Mouse (Mus musculus): Measurements from ENCODE around the gene Nusap1. TPM values are rescaled to one million over a fixed set of nuclear protein-coding genes. Genes with fewer than 3 reads are reported as not detected.
"Not testable (repeated sequence)": the region's sequence is repeated elsewhere in the genome, so short reads cannot be mapped to it uniquely, and the experiment has no call there.

Nusap1 gene
- polyA plus RNA-seq, 1 experiment from 2014 or later, result 90.9 TPM

- ATAC-seq (ENCODE audit: low FRiP score, low read depth), result no peak
- no peak overlapping the region for H3K9ac ChIP-seq (replicated peaks)
- peaks cover 5% of the 10 kb centered on the region; the same call in 1 of the 2 replicates for H3K4me1 ChIP-seq
- WGBS, result 87% methylated on average over 4 of the region's 4 CpGs
- H3K4me3 ChIP-seq, result no peak overlapping the region
- no peak overlapping the region for H3K27ac ChIP-seq (replicated peaks)
- no peak overlapping the region for H3K4me2 ChIP-seq (replicated peaks)
- no peaks in the 10 kb centered on the region for H3K9me3 ChIP-seq
- no peaks in the 10 kb centered on the region for H3K27me3 ChIP-seq
- peaks cover 74% of the 10 kb centered on the region for H3K36me3 ChIP-seq
Observed at GRCm38 (mm10) chr2:119601027-119601426, 17.1 kb upstream of the Nusap1 start.

DNA sequence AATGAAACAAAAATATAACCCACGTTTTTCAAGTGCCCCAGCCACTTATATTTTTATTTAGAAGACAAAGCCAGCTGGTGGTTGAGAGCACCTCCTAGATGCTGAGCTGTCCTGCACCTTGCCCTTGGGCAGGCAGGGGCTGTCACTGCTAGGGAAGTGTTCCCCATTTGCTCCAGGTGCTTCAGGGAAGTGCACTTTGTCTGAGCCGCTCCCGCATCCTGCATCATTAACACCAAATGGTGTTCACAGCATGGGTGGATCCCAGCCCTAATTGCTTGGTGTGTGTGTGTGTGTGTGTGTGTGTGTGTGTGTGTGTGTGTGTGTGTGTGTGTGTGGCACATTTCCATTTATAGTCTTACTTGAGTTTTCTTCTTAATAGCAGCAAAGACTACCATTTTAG, 16.5 kb upstream of the Nusap1 start:
- H3K4me2 ChIP-seq (replicated peaks); H3K27ac ChIP-seq (replicated peaks); H3K4me1 ChIP-seq; H3K27me3 ChIP-seq; H3K9ac ChIP-seq (replicated peaks); ATAC-seq (ENCODE audit: low FRiP score, low read depth); H3K4me3 ChIP-seq; H3K9me3 ChIP-seq: not testable (repeated sequence)
- WGBS, result 74% methylated on average over 3 of the region's 3 CpGs
- H3K36me3 ChIP-seq, result peaks cover 73% of the 10 kb centered on the region

- H3K27me3 ChIP-seq, result no peaks in the 10 kb centered on the region
- WGBS, result 73% methylated on average over 1 of the region's 1 CpGs
- H3K9me3 ChIP-seq, result no peaks in the 10 kb centered on the region
- no peak for ATAC-seq (ENCODE audit: low FRiP score, low read depth)
- H3K27ac ChIP-seq (replicated peaks), result no peak overlapping the region
- H3K4me1 ChIP-seq, result peaks cover 2% of the 10 kb centered on the region; the same call in 1 of the 2 replicates
- no peak overlapping the region for H3K9ac ChIP-seq (replicated peaks)
- peaks cover 70% of the 10 kb centered on the region for H3K36me3 ChIP-seq
- no peak overlapping the region for H3K4me2 ChIP-seq (replicated peaks)
- H3K4me3 ChIP-seq, result no peak overlapping the region
Observed at GRCm38 (mm10) chr2:119602488-119602887, 15.6 kb upstream of the Nusap1 start.

- no peak overlapping the region for H3K4me3 ChIP-seq
- no peak overlapping the region for H3K9ac ChIP-seq (replicated peaks)
- H3K9me3 ChIP-seq, result no peaks in the 10 kb centered on the region
- H3K36me3 ChIP-seq, result peaks cover 69% of the 10 kb centered on the region
- no peak overlapping the region for H3K4me2 ChIP-seq (replicated peaks)
- no peak overlapping the region for H3K27ac ChIP-seq (replicated peaks)
- ATAC-seq (ENCODE audit: low FRiP score, low read depth), result no peak
- H3K27me3 ChIP-seq, result no peaks in the 10 kb centered on the region
- 83% methylated on average over 2 of the region's 2 CpGs for WGBS
- H3K4me1 ChIP-seq, result peaks cover 2% of the 10 kb centered on the region; the same call in 1 of the 2 replicates
Observed at GRCm38 (mm10) chr2:119603909-119604308, 14.2 kb upstream of the Nusap1 start.

DNA sequence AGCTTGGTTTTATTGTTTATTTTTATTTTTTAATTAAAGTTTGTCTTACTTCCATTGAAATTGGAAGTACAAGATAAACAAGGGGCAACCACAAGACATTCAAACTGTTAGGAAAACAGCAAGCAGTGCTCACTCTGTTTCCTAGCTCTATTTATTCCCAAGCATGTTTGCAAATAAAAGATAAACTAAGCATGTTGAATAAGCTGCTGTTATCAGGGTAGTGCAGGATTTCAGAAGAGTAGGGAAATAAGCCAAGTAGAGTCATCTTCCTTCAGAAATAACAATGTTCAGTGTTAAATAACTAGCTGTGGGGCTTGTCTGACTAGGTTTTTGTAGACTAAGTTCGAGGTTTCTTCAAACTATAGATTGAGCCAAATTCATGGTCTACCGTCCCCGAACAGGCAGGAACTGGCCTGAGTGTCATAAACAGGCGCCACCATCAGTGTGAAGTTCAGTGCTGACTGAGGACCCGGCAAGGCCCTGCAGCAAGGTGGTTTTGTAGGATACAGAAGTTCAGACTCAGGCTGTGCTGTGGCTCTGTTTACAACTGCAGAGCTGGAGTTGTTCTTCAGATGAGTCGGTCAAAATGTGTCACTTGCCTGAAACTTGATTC, 12.6 kb upstream of the Nusap1 start:
- Histone ChIP-seq H3K4me2 (replicated peaks) (no peak overlapping the region), H3K4me1 (0 out of 2 replicates have a peak, but pooled peaks cover 2% of the 10 kb centered on the region), H3K27me3 (no peaks in the 10 kb centered on the region), H3K9me3 (no peaks in the 10 kb centered on the region), H3K4me3 (no peak overlapping the region), H3K36me3 (peaks cover 67% of the 10 kb centered on the region), H3K9ac (replicated peaks) (no peak overlapping the region), H3K27ac (replicated peaks) (no peak overlapping the region)
- ATAC-seq (ENCODE audit: low FRiP score, low read depth), result no peak
- WGBS, result 95% methylated on average over 6 of the region's 6 CpGs

- Histone ChIP-seq H3K36me3 (peaks cover 60% of the 10 kb centered on the region), H3K4me2 (replicated peaks) (no peak overlapping the region), H3K4me3 (no peak overlapping the region), H3K27me3 (no peaks in the 10 kb centered on the region), H3K27ac (replicated peaks) (no peak overlapping the region), H3K9ac (replicated peaks) (no peak overlapping the region), H3K4me1 (no peaks in the 10 kb centered on the region), H3K9me3 (no peaks in the 10 kb centered on the region)
- 96% methylated on average over 4 of the region's 4 CpGs for WGBS
- ATAC-seq (ENCODE audit: low FRiP score, low read depth), result no peak
Observed at GRCm38 (mm10) chr2:119607023-119607422, 11.1 kb upstream of the Nusap1 start.

DNA sequence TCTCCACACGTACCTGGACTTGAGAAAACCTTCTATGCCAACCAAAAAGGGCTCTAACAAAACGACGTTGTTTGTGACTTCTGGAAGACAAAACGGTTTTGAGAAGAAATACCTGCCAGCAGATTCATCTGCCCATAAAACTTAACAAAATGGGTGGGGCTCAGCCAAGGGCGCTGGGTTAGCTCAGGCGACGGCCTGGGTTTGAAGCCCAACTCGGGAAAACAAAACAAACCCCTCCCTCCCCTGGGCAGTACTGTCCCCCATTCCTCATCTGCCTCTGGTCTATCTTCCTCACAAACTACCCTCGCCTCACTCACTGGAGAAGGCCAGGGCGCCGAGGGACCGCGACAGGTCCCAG, 278 bp upstream of the Nusap1 start:
- Histone ChIP-seq H3K9me3 (no peaks in the 10 kb centered on the region), H3K27ac (replicated peaks) (peak overlapping the region; percentile 52), H3K4me1 (peaks cover 32% of the 10 kb centered on the region), H3K27me3 (no peaks in the 10 kb centered on the region), H3K4me2 (replicated peaks) (peak overlapping the region; percentile 94), H3K36me3 (peaks cover 3% of the 10 kb centered on the region; the same call in 1 of the 2 replicates), H3K9ac (replicated peaks) (peak overlapping the region; percentile 76), H3K4me3 (peak overlapping the region; percentile 83)
- no peak for ATAC-seq (ENCODE audit: low FRiP score, low read depth)
- WGBS, result under 1% methylated on average over 13 of the region's 13 CpGs

GRCm38 (mm10) chr2:119619002-119619401, 904 bp downstream of the Nusap1 start:
- peak overlapping the region; percentile 94 for H3K4me2 ChIP-seq (replicated peaks)
- H3K4me3 ChIP-seq, result peak overlapping the region; percentile 83
- not testable (repeated sequence) for H3K36me3 ChIP-seq; H3K9me3 ChIP-seq; ATAC-seq (ENCODE audit: low FRiP score, low read depth); H3K27me3 ChIP-seq
- 0 out of 2 replicates have a peak overlapping the region, but pooled peaks have one; percentile 46 for H3K27ac ChIP-seq (replicated peaks)
- peaks cover 32% of the 10 kb centered on the region for H3K4me1 ChIP-seq
- WGBS, result 21% methylated on average over 6 of the region's 6 CpGs
- H3K9ac ChIP-seq (replicated peaks), result peak overlapping the region; percentile 60

GRCm38 (mm10) chr2:119621302-119621701, 3.2 kb downstream of the Nusap1 start:
- no peaks in the 10 kb centered on the region for H3K9me3 ChIP-seq
- no peaks in the 10 kb centered on the region for H3K27me3 ChIP-seq
- peak overlapping the region; percentile 38 for H3K4me2 ChIP-seq (replicated peaks)
- peak overlapping the region; percentile 13; the same call in 1 of the 2 replicates for H3K4me3 ChIP-seq
- 97% methylated on average over 2 of the region's 2 CpGs for WGBS
- no peak for ATAC-seq (ENCODE audit: low FRiP score, low read depth)
- H3K36me3 ChIP-seq, result peaks cover 26% of the 10 kb centered on the region
- H3K4me1 ChIP-seq, result peaks cover 32% of the 10 kb centered on the region
- no peak overlapping the region for H3K27ac ChIP-seq (replicated peaks)
- no peak overlapping the region for H3K9ac ChIP-seq (replicated peaks)

DNA sequence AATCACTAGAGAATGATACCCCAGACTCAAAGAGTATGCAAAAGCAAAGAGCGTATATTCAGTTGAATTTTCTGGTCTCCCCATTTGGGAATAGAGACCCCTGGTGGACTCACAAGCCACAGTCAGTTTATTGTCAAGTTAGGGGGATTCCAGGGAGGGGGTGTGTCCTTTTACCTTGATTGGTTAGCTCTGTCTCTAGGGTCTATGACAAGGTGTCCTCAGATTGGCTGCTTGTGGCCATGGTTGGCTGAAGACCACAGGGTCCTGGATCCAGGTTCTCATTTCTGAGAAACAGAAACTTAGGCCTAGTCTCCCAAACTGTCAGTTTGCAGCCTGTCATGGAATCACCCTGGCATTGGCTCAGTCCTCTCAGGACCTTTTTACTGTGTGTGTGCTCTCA, 18.7 kb downstream of the Nusap1 start:
- Histone ChIP-seq H3K36me3 (peaks cover 91% of the 10 kb centered on the region), H3K4me1 (no peaks in the 10 kb centered on the region), H3K4me2 (replicated peaks) (no peak overlapping the region), H3K9me3 (no peaks in the 10 kb centered on the region), H3K27me3 (no peaks in the 10 kb centered on the region), H3K9ac (replicated peaks) (no peak overlapping the region), H3K4me3 (no peak overlapping the region), H3K27ac (replicated peaks) (no peak overlapping the region)
- ATAC-seq (ENCODE audit: low FRiP score, low read depth), result no peak
- 75% methylated on average over 1 of the region's 1 CpGs for WGBS

DNA sequence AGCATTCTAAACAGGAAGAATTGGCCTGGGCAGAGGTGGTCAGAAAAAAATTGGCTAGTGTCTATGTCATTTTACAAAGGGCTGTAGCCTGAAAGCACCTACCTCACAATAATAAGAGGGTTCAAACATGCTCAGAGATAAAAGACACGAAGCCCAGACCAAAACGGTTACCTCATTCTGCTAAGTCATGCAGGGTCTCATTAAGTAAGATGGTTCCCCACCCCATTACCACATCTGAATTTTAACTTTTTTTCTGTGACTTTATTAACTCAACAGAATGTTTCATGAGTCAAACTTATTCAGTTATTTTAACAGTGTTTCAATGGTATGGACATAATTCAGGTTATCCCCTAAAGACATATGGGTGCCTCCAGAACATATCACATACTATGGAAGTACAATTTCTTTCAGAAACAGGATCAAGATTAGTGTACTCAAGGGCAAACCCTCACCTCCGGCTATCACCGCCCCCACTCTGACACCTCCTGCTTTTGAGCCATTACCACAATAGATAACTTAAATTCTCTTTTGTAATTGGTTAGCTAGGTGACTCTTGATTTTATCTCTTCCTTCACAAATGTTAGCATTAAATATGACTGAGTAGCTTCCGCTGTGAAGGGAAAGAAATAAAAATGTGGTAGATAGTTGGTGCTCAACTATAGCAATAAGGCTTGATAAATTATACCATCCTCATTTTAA, 23.3 kb downstream of the Nusap1 start:
- Histone ChIP-seq H3K36me3 (peaks cover 94% of the 10 kb centered on the region), H3K4me2 (replicated peaks) (no peak overlapping the region), H3K27ac (replicated peaks) (no peak overlapping the region), H3K27me3 (no peaks in the 10 kb centered on the region), H3K4me3 (no peak overlapping the region), H3K9ac (replicated peaks) (no peak overlapping the region), H3K4me1 (no peaks in the 10 kb centered on the region), H3K9me3 (no peaks in the 10 kb centered on the region)
- WGBS, result 97% methylated on average over 5 of the region's 5 CpGs
- no peak for ATAC-seq (ENCODE audit: low FRiP score, low read depth)

GRCm38 (mm10) chr2:119644254-119644653, 26.2 kb downstream of the Nusap1 start:
- no peaks in the 10 kb centered on the region for H3K27me3 ChIP-seq
- no peaks in the 10 kb centered on the region for H3K9me3 ChIP-seq
- H3K27ac ChIP-seq (replicated peaks), result no peak overlapping the region
- H3K36me3 ChIP-seq, result peaks cover 92% of the 10 kb centered on the region
- no peak overlapping the region for H3K4me3 ChIP-seq
- no peak overlapping the region for H3K9ac ChIP-seq (replicated peaks)
- no peak for ATAC-seq (ENCODE audit: low FRiP score, low read depth)
- no peaks in the 10 kb centered on the region for H3K4me1 ChIP-seq
- WGBS, result 93% methylated on average over 5 of the region's 5 CpGs
- H3K4me2 ChIP-seq (replicated peaks), result no peak overlapping the region
